Mouse (Mus musculus): ENCODE measurements at regions not wholly inside any gene's neighbourhood (a gene's known extent, or its start where the extent isn't known, plus 50 kb on each side); places are given as distances from the start of the nearest gene placed in this dataset.
"Not testable (repeated sequence)": the region's sequence is repeated elsewhere in the genome, so short reads cannot be mapped to it uniquely, and the experiment has no call there.

DNA sequence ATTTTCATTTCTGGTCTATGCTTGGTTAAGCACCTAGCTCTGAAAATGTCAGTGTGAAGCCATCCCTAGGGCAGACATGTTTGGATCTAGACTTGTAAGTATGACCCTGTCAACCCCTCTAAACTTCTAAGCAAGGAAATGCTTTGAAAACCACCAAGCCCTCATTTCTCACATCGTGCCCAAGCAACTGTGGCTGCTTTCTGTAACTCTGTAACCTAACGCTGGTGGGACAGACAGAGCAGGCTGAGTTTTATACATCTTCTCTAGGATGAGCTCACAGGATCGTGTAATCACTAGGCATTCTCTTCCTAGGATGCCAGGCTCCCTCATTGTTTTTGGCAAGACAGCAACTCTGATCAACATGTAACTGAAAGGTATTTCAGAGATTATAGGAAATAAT lies 309.6 kb upstream of the Pkdcc start:
- in situ Hi-C loops (cut with MboI, MseI) = no loop called here

DNA sequence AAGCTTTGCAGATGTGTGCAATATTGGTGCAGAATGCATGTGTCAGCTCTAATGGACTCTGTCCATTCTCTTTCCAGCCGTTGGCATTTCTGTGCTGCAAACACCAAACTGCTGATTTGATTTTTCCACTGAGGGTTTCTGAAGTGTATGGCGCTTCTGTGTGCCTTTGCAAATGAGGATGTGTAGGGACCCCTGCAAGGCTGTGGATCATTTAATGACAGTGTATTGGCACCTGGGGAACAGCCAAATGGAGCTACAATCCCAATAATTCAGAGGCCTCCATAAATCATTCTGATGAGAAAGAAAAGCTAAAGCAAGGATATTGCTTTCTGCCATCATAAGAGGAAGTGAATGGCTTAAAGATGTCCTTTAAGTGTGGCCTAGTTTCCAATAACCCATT lies 305.9 kb upstream of the Pkdcc start:
- in situ Hi-C loops (cut with MboI, MseI) = no loop called here

DNA sequence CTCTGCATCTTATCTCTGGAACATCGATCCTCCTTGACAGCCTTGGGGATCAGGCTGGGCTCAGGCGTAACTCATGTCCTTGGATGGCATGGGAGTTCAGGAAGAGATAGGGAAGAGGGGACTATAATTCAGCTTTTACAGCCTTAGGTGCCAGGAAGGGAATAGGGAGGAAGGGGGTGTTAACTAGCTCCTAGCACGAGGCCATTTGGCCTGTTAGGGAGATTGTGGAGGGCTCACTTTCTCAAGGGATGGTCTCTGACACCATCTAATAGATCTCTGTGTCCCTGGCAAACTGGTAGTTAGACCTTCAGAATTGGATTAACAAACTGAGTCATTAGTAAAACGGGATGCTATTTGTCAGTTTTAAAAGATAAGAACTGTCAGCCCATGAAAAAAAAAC lies 292.1 kb upstream of the Pkdcc start:
- in situ Hi-C loops (cut with MboI, MseI) = not testable (repeated sequence)

DNA sequence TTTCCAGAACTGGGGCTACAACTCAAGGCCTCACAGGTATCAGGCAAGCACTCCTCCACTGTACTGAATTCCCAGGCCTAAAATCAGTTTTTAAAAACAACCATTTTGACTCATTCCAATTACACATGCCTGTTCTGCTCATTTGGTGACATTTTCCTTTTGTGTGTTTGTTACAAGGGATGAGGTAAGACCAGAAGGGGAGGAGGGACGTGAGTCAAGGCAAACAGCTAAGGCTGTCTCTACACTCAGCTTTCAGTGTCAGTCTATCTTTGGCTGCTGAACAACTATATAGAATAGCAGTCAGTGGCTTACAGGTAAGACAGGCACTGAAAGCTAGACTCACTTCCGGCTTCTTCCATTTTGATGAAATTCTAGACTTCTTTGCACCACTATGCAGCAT lies 289.3 kb upstream of the Pkdcc start:
- in situ Hi-C loops (cut with MboI, MseI) = no loop called here

DNA sequence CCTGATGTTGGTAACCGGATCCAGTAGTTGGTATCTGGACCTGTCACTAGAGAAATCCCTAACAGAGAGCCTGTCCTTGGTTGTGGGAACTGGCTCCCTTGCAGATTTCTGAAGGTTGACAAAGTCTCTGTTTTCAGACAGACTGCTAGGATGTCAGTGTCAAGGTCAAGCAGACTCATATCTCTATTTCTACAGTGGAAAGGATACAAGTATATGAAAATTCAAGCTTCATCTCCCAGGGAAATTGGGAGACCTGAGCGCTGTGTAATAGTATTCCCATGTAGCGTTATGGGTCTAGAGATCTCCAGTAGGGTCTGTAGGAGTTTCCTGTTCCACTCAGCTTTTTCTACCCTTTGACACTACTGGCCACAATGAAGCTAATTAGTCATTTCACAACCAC lies 287.4 kb upstream of the Pkdcc start:
- in situ Hi-C loops (cut with MboI, MseI) = no loop called here

GRCm38 (mm10) chr17:82929511-82929910 lies 285.6 kb upstream of the Pkdcc start:
- in situ Hi-C loops (cut with MboI, MseI) = no loop called here

GRCm38 (mm10) chr17:82930738-82931137 lies 284.4 kb upstream of the Pkdcc start:
- in situ Hi-C loops (cut with MboI, MseI) = no loop called here

DNA sequence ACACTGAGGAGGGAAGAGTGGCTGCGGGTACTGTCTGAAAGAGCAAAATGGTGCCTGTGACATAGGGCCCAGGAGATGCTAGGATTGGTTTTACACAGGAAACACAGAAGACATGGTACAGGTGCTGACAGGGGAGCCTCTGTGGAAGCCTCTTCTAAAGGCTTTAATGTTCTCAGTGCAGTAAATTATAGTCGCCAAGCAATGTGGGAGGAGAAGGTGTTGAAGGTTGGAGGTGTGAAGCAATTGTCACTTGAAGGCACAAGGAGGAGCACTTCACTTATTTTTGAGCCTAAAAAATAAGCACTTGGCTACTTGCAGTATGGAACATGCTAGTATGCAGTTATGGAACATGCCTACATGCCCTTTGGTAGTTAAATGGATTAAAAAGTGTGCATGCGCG lies 283.6 kb upstream of the Pkdcc start:
- in situ Hi-C loops (cut with MboI, MseI) = no loop called here

DNA sequence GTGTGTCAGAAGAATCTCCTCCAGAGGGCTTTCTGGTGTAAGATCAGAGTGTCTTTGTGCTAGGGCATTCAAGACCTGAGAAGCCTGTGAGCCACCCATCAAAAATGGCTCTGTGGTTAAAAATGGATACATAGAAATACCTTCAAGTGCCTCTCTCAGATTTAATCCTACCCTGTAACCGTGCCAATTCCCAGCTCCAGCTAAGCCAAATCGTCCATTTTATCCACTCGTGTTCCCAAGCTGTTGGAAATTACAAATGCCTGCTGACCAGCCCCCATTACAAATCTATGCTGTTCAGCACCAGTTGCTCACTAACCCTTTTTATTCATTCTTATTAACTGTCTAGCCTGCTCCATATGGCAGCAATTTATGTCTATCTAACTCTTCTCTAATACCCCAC lies 278.3 kb upstream of the Pkdcc start:
- in situ Hi-C loops (cut with MboI, MseI) = no loop called here

- in situ Hi-C loops (cut with MboI, MseI) = no loop called here
Observed at GRCm38 (mm10) chr17:82946083-82946482, 269.0 kb upstream of the Pkdcc start.

- in situ Hi-C loops (cut with MboI, MseI) = no loop called here
Observed at GRCm38 (mm10) chr17:82949794-82950193, 265.3 kb upstream of the Pkdcc start.

GRCm38 (mm10) chr17:82950268-82950667 lies 264.8 kb upstream of the Pkdcc start:
- in situ Hi-C loops (cut with MboI, MseI) = no loop called here

DNA sequence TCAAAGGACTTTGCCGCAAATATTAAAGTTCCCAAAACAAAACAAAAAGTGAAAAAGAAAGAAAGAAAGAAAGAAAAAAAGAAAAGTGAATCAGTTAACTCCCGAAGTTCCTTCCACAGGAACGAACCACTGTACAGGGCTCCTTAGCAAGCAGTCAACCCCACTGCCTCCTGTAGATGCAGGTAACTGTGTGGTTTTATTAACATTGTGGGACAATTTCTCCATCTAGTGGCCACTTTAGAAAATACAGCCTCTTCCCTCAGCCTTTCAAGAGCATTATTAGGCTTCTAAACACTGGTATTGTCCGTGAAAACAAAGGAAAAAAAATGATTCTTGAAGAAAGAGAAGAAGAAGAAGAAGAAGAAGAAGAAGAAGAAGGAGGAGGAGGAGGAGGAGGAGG lies 257.7 kb upstream of the Pkdcc start:
- in situ Hi-C loops (cut with MboI, MseI) = no loop called here

DNA sequence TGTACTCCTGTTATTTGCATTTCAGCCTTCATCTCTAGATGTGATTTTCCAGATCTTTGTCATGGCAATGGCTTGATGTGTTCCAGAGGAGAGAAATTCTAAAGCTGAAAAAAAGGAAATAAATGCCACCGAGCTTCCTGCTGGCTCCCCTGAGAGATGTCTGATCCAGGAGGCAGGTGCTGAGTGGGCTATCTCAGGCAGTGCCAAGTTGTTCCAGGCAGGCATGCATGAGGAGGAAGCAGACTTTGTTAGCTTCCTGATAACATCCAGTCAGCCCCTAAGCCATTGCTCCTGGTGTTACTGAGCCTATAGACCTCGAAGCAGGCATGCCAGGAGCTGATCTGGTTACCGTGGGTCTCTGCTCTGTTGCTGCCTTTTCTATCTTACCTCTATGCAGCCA lies 251.7 kb upstream of the Pkdcc start:
- in situ Hi-C loops (cut with MboI, MseI) = loop anchor here (10.0 kb wide), 1 partner anchor 1769 kb away; no protein-coding TSS in a partner anchor

- in situ Hi-C loops (cut with MboI, MseI) = no loop called here
Observed at GRCm38 (mm10) chr17:82999710-83000109, 215.4 kb upstream of the Pkdcc start.

- in situ Hi-C loops (cut with MboI, MseI) = no loop called here
Observed at GRCm38 (mm10) chr17:83000411-83000810, 214.7 kb upstream of the Pkdcc start.

DNA sequence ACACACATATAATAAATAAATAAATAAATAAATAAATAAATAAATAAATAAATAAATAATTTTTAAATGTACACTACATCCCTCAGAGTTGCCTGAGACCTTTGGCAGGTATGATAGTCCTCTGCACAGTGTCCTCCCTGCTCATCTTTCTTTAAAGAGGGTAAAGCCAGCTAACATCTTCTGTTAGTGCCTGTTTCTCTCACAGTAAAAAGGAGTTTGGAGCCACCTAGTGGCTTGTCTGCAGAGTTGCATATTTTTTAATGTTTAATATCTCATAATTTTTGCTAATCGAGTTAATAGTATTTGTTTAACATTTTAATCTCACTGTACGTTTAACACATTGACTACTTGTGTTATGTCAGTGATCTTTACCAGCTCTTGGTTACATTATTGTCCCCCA lies 213.5 kb upstream of the Pkdcc start:
- in situ Hi-C loops (cut with MboI, MseI) = no loop called here

GRCm38 (mm10) chr17:83010845-83011244 lies 204.2 kb upstream of the Pkdcc start:
- in situ Hi-C loops (cut with MboI, MseI) = no loop called here

GRCm38 (mm10) chr17:83015656-83016055 lies 199.4 kb upstream of the Pkdcc start:
- in situ Hi-C loops (cut with MboI, MseI) = no loop called here

GRCm38 (mm10) chr17:83016936-83017335 lies 198.2 kb upstream of the Pkdcc start:
- in situ Hi-C loops (cut with MboI, MseI) = no loop called here

DNA sequence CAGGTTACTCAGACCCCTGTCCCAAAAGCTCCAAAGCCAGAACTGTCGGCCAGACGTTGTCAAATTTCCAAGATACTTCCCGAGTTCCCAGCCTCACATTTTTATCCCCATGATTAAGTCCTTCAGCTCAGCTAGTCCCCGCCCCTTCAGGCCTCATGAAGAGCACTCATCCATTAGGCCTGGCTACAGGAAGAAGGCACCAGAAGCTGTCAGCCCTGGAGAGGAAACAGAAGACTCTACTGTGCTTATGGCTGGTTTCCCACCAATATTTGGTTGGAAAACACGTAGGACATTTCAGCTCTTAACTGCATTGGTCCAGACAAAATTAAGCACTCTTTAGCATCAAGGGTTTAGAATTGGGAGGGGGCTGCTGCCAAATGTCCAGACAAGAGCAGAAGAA lies 195.8 kb upstream of the Pkdcc start:
- in situ Hi-C loops (cut with MboI, MseI) = no loop called here

DNA sequence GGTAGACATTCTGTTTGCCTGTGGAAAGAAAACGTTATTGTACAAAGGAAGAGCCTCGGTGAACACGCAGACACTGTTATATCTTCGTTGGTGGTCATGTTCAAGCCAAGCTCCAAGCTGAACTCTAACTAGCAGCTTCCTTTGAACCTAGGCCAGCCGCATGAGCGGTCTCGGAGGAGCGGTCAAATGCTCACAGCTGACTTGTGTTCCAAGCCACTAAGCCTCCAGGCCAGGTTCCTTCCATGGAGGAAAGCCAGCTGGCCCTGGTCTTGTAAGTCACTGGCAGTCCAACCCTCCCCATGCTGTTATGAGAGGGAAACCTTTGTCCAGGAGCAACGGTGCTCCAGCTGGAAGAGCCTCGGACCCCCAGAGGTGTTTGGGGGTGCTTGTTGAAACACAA lies 194.5 kb upstream of the Pkdcc start:
- in situ Hi-C loops (cut with MboI, MseI) = no loop called here

DNA sequence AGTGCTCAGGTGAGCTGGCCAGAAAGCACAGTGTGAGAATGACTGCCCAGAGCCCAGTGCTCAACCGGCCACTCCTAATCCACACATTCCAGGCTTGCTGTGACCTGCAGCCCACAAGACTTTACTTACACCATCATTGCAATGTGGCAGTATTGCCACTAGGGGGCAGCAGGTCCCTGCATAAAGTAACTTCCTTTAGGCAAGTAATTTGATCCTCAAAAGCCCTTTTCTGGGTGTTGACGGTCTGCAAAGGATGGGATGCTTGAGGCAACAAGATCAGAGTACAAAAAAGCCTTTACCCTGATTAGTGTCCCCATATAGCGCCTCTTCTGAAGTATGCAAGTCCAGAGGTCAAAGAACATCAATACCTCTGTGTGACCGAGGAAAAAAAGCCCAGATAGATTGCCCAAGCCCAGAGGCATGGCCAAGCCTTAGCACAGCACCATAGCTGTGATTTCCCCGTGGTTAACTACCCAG lies 189.7 kb upstream of the Pkdcc start:
- in situ Hi-C loops (cut with MboI, MseI) = loop anchor here (25.0 kb wide), 2 partner anchors 212 to 562 kb away; no protein-coding TSS in a partner anchor

- in situ Hi-C loops (cut with MboI, MseI) = loop anchor here (25.0 kb wide), 2 partner anchors 202 to 552 kb away; no protein-coding TSS in a partner anchor
Observed at GRCm38 (mm10) chr17:83034914-83035573, 180.0 kb upstream of the Pkdcc start.

Measured in T-helper 1 cell (primary cell).